Mouse (Mus musculus): Measurements from ENCODE around the gene Tmem221. TPM values are rescaled to one million over a fixed set of nuclear protein-coding genes. Genes with fewer than 3 reads are reported as not detected.
"Not testable (repeated sequence)": the region's sequence is repeated elsewhere in the genome, so short reads cannot be mapped to it uniquely, and the experiment has no call there.

The Tmem221 gene
- total RNA-seq, 2 experiments from 2014 or later: not detected

- DNase-seq: no peak
Observed at GRCm38 (mm10) chr8:71547590-71547989, 11.1 kb downstream of the Tmem221 start.

GRCm38 (mm10) chr8:71545053-71545452, 13.6 kb downstream of the Tmem221 start:
- DNase-seq: no peak

DNA sequence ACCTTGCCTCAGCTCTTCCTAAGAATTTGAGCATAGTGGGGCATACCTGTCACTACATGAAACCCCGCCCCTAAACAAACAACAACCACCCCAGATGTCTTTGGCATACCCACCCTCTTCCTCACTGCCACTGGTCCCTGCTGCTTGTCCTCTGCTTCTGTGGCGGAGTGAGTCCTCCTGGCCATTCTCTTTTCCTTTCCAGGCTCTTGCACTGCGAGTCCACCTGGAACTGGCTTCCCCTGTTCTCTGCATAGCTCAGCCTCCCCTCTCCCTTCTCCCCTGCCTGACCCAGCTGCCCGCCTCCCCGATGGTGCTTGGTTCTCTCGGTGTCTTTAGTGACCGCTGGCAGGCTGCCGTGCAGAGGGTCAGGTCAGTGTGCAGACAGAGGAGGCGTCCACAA, 14.9 kb downstream of the Tmem221 start:
- no peak for DNase-seq

- DNase-seq: peak; percentile 97
Observed at GRCm38 (mm10) chr8:71542632-71543343, 15.9 kb downstream of the Tmem221 start, which contains the start of gene Mvb12a. Gene Mvb12a, plus strand, starts transcription at chr8:71542922.

- peak; percentile 81 for DNase-seq
Observed at GRCm38 (mm10) chr8:71537028-71537867, 21.4 kb downstream of the Tmem221 start, which contains the start of gene Bst2. Gene Bst2, minus strand, starts transcription at chr8:71537456.

- DNase-seq: no peak
Observed at GRCm38 (mm10) chr8:71535663-71536062, 23.0 kb downstream of the Tmem221 start.

GRCm38 (mm10) chr8:71534263-71534810, 24.3 kb downstream of the Tmem221 start:
- DNase-seq: no peak

DNA sequence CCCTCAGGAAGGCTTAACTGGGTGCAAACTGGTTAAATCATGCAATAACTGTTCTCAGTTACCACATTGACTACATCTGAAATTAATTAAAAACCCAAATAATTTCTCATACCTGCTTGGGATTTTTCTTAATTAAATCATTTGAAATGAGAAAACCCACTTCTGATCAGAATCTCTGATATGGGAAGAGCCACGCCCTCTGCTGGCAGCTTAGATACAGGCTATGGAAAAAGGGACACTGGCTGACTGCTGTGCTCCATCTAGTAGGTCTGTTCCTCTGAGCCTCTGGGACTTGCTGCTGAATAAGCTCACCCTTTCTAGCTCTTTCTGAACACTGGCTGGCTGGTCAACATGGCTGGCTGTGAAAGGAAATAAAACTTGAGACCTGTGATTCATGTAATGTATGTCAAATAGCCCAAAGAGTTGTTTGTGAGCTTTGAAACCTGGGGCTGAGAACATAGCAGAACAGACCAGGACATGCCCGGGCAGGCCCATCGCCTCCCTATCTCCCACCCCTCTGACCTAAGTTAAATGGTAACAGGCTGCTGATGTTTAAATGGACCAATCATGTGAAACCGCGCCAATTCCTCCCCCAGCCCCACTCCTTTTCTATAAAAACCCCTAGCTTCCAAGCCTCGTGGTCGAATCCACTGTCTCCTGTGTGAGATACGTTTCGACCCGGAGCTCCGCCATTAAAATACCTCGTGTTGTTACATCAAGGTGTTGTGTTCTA, 27.8 kb downstream of the Tmem221 start:
- not testable (repeated sequence) for DNase-seq

GRCm38 (mm10) chr8:71528362-71529073, 30.2 kb downstream of the Tmem221 start:
- DNase-seq: no peak

DNA sequence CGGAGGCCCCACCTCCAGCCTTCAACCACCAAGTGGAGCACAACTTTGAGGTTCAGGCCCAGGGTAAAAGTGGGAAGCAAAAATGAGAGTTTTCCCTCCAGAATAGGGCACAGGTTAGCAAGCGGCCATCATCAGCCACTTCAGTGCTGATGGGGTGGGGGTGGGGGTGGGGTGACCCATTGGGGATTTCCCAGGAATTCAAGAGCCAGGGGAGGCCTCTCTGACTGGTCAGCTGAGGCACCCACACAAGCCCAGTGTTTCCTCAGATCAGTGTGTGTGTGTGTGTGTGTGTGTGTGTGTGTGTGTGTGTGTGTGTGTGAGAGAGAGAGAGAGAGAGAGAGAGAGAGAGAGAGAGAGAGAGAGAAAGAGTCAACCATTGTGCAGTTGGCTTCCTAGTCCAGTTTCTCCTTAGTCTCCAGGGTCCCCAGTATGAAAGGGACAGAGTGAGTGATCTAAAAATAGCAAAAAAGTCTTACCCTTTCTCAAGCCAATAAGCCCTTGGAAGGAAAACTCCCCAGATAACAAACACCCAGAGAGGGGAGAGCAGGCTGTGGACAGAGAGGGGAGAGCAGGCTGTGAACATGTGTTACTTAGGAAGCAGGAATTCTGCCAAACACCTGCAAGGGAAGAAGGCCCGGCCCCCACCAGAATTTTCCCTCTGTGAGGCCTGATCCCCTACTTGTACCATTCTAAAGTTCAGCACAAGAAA, 31.4 kb downstream of the Tmem221 start:
- DNase-seq: no peak

DNA sequence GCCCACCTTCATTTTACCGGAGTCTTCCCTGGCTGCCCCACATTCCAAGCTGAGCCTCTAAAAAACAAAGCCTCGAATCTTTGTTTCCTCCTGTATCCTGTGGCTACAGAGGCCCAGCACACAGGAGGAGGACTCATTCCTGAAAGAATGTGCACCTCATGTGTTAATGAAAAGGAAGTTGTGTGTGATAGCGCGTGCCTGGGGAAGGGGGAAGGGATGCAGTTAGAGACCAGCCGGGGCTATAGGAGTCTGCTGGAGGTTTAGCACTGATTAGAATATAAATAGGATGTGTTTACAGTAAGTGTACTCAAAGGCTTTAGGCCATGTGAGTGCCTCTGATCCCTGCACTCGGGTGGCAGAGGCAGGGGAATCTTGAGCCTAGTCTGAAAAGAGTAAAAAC, 32.4 kb downstream of the Tmem221 start:
- DNase-seq: no peak

GRCm38 (mm10) chr8:71525226-71526050, 33.2 kb downstream of the Tmem221 start, which contains the start of gene Ccdc194:
Gene Ccdc194, minus strand, starts transcription at chr8:71525711.
- no peak for DNase-seq

DNA sequence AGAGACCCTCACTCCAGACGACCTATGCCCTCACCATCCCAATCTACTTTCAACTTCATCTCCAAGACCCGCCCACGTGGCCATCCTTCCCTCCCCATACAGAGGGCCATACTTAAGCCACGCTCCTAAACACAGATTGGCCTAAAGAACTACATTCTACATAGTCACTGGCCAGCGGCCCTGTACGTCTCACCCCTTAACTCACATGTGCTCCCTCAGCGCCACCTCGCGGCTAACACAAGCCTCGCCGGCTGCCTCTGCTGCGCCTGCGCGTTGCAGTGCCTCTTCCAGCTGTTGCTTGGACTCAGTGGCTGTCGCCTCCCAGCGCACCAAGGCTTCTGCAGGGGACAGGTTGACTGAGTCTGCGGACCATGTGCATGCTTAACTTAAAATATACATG, 37.0 kb downstream of the Tmem221 start:
- peak; percentile 90 for DNase-seq

DNA sequence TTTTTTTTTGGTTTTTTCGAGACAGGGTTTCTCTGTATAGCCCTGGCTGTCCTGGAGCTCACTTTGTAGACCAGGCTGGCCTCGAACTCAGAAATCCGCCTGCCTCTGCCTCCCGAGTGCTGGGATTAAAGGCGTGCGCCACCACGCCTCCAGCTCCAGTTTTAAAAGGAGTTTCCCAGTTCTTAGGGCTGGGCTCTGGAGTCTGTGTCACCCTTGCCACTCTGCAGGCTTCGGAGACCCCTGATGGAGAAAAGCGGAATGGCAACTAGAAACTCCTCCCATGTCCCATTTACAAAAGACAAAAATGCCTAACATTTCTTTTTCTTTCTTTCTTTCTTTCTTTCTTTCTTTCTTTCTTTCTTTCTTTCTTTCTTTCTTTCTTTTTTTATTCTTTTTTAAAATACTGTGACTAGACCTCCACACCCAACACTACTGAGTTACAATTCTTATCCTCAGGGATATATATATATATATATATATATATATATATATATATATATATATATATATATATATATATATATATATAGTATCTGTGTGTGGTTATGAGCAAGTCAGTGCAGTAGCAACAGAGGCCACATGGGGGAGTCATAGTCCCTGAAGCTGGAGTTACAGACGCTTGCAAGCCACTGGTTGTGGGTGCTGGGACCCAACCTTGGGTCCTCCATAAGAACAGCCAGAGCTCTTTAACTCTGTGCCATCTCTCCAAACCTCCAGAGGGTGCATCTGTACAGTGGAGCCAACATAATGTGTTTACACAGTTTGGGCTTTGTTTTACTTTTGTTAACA, 39.4 kb downstream of the Tmem221 start:
- not testable (repeated sequence) for DNase-seq

- no peak for DNase-seq
Observed at GRCm38 (mm10) chr8:71516786-71517185, 41.9 kb downstream of the Tmem221 start.

DNA sequence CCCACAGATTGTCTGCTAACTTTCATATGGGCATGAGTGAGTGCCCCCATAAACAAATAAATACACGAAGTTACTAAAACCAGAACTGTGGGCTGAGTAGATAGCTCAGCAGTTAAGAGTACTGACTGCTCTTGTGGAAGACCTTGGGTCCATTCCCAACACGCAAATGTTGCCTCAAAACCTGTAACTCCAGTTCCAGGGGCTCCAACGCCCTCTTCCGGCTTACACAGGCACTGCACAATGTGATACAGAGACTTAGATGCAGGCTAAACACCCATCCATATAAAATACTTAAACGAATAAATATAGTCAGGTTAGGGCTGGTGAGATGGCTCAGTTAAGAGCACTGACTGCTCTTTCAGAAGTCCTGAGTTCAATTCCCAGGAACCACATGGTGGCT, 43.6 kb downstream of the Tmem221 start:
- no peak for DNase-seq

DNA sequence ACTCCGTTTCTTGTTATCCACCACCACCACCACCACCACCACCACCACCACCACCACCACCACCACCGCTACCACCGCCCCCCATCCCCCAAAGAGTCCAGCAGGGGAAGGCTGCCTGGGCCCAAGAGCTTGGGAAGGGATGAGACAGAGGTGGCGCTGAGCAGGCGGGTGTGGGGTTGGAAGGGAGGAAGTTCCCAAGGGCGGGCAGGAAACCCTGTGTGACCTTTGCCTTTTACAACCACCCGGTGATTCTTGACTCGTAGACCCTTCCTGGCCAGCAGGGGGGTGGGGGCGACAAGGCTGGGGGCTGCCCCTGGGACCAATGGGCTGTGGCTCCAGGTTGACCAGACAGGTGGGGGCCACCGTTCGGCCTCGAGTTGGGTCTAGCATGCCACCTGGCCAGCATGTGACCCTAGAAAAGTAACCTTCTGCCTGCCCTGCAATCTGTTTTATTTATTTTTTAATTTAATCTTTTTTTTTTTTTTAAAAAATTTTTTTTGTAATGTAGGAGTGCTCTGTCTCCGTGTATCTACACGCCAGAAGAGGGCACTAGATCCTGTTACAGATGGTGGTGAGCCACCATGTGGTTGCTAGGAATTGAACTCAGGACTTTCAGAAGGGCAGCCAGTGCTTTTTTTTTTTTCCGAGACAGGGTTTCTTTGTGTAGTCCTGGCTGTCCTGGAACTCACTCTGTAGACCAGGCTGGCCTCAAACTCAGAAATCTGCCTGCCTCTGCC, 45.5 kb downstream of the Tmem221 start:
- no peak for DNase-seq

- DNase-seq: no peak
Observed at GRCm38 (mm10) chr8:71511644-71512043, 47.0 kb downstream of the Tmem221 start, which contains the start of gene Plvap. Gene Plvap, minus strand, starts transcription at chr8:71511752.

Measured in gastrocnemius, postnatal 25 days (tissue).